Mouse (Mus musculus) small intestine, adult 2 months (tissue): Measurements from ENCODE around the gene Klhl32. TPM values are rescaled to one million over a fixed set of nuclear protein-coding genes. Genes with fewer than 3 reads are reported as not detected.
"Not testable (repeated sequence)": the region's sequence is repeated elsewhere in the genome, so short reads cannot be mapped to it uniquely, and the experiment has no call there.

Experiments used
- H3K27ac ChIP-seq: fragments of 200-500 bp; 2 replicates; pipeline ENCODE4 v1.5.1; 2012; ENCODE audit warnings: low read depth, low read length, control low read depth, inconsistent platforms; ENCODE audit not compliant: insufficient read depth
- H3K27me3 ChIP-seq: fragments of 200-500 bp; 2 replicates; pipeline ENCODE4 v1.6.1; 2012; ENCODE audit warnings: mild to moderate bottlenecking, moderate library complexity, low read length, inconsistent platforms; ENCODE audit not compliant: control insufficient read depth, insufficient read depth
- H3K36me3 ChIP-seq: fragments of 200-500 bp; 2 replicates; pipeline ENCODE4 v1.6.1; 2012; ENCODE audit warnings: mild to moderate bottlenecking, low read length, control low read depth, inconsistent platforms; ENCODE audit not compliant: control insufficient read depth, insufficient read depth
- H3K4me1 ChIP-seq: fragments of 200-500 bp; 2 replicates; pipeline ENCODE4 v1.6.1; 2012; ENCODE audit warnings: low read length, inconsistent platforms, mixed read lengths; ENCODE audit not compliant: control insufficient read depth, insufficient read depth, insufficient read length
- H3K4me3 ChIP-seq: fragments of 200-500 bp; 2 replicates; pipeline ENCODE4 v1.5.1; 2012; ENCODE audit warnings: low read depth, mild to moderate bottlenecking, control low read depth, inconsistent platforms, low read length, moderate library complexity
- CTCF ChIP-seq: fragments of 200-500 bp; IDR thresholded peaks from 2 replicates; pipeline ENCODE4 v1.5.1; 2012; ENCODE audit warnings: low read depth, mild to moderate bottlenecking, control low read depth, inconsistent platforms, low read length, moderate library complexity, mixed read lengths; ENCODE audit not compliant: insufficient replicate concordance, insufficient read length; ENCODE audit errors: extremely low read depth
- POLR2A ChIP-seq: fragments of 200-500 bp; IDR thresholded peaks from 2 replicates; pipeline ENCODE4 v1.6.1; 2012; ENCODE audit warnings: low read depth, mild to moderate bottlenecking, control low read depth, inconsistent platforms, low read length, moderate library complexity
- WGBS: fragments of 180-500 bp; shearing (Covaris S2); methylation state at CpG from one replicate; pipeline ENCODE4 v1.1.7; 2018; 5-methylcytosine and 5-hydroxymethylcytosine counted together
- polyA plus RNA-seq: library from polyadenylated mRNA; depleted of rRNA; stranded (reverse); fragments of >200 nt; gene quantifications from 2 replicates; pipeline ENCODE4 v1.2.3, GENCODE M21; 2012

The Klhl32 gene
- polyA plus RNA-seq, 1 experiment = 0.52 TPM

DNA sequence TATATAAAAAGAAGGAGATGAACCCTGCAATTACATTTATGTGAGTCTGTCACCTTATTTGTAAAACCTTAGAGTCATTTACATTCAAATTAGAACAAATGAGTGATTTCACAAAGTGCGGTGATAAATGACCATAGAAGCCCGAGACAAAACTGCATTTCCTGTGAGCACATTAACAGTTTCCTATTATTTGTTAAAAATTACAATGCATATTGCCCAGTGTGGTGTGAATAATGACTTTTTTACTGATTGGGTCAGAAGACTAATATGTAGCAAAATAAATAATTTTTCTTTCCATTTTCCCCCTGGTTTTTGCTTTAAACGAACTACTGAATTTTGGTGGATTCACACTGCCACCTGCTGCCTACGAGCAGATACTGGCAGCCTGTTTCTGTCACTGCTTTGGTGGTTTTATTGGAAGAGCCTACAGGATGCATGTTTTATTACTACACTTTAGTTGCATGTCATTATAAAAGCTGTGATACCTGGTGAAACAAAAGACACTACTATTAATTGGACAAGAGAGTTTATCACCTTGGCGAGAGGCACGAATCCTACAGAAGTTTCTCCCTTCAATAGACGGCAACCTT lies 152.3 kb downstream of the Klhl32 start:
- Histone ChIP-seq H3K4me1 (no peaks in the 10 kb centered on the region), H3K4me3 (no peak overlapping the region), H3K27ac (no peak overlapping the region), H3K27me3 (no peaks in the 10 kb centered on the region), H3K36me3 (no peaks in the 10 kb centered on the region)
- 64% methylated on average over 7 of the region's 7 CpGs for WGBS
- no peak for TF ChIP-seq CTCF
- no peak for TF ChIP-seq POLR2A

DNA sequence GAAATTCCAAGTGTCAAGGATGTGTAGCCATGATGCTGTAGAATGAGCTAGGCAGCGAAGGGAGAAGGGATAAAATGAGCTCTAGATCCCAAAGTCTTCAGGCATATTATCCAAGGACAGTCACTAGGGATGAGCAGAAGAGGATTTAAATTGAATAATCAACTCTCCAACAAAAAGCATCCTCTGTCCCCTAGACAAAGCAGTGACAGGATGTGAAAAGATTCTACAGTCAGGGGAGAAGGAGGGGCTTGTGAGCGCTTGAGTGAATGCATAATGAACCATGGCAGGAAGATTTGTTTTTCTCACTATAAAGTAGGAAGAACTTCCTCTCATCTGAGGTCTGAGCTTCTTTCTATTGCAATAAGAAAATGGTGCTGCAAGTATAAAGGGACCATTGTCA lies 170.8 kb downstream of the Klhl32 start:
- Histone ChIP-seq H3K27me3 (no peaks in the 10 kb centered on the region), H3K27ac (no peak overlapping the region), H3K4me3 (no peak overlapping the region), H3K4me1 (no peaks in the 10 kb centered on the region), H3K36me3 (no peaks in the 10 kb centered on the region)
- WGBS = 82% methylated on average over 2 of the region's 2 CpGs
- no peak for TF ChIP-seq CTCF
- no peak for TF ChIP-seq POLR2A

DNA sequence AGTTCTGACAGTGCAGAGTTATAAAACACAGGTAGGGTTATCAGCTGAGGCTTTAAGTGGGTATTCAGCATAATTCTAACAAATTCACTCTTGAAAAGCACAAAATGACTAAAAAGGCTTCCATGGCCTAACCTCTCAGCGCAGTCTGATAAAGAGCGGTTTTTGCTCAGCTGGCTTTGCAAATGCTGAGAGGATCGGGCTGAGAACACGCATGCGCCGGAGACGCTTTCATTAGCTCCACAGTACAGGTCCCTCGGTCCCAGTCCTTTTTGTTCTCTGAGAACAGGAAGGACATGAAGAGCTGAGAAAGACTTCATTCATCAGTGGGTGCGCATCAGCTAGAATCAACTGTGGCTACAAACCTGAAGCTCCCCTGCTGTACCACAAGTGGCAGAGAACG lies 180.9 kb downstream of the Klhl32 start:
- Histone ChIP-seq H3K27ac (no peak overlapping the region), H3K27me3 (no peaks in the 10 kb centered on the region), H3K4me3 (no peak overlapping the region), H3K36me3 (no peaks in the 10 kb centered on the region), H3K4me1 (no peaks in the 10 kb centered on the region)
- TF ChIP-seq POLR2A = no peak
- TF ChIP-seq CTCF = no peak
- 90% methylated on average over 10 of the region's 10 CpGs for WGBS

DNA sequence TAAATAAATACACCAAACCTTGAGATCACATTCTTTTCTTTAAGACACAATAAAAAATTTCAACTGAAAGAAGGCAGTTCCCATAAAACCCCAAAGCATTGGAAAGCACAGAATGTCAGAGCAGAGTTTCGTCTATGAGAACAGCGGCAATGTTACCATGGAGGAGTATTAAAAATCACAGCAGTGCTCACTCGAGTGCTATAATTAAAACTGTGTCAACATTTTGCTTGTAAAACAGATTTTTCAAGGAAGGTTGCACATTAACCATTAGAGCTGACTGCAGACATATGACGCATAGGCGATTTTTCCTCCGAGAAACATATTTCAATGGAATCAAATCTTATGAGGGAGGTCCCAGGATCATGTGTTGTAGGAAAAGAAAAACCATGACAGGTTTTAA lies 191.7 kb downstream of the Klhl32 start:
- Histone ChIP-seq H3K27ac (no peak overlapping the region), H3K4me3 (no peak overlapping the region), H3K27me3 (no peaks in the 10 kb centered on the region), H3K36me3 (no peaks in the 10 kb centered on the region), H3K4me1 (no peaks in the 10 kb centered on the region)
- WGBS = 81% methylated on average over 6 of the region's 6 CpGs
- TF ChIP-seq POLR2A = no peak
- TF ChIP-seq CTCF = no peak

- not testable (repeated sequence) for H3K27me3 ChIP-seq, H3K27ac ChIP-seq, H3K4me3 ChIP-seq, H3K4me1 ChIP-seq, H3K36me3 ChIP-seq
- 81% methylated on average over 7 of the region's 8 CpGs for WGBS
Observed at GRCm38 (mm10) chr4:24644735-24645134, 206.2 kb downstream of the Klhl32 start.

- Histone ChIP-seq H3K27me3 (no peaks in the 10 kb centered on the region), H3K4me1 (no peaks in the 10 kb centered on the region), H3K36me3 (no peaks in the 10 kb centered on the region), H3K4me3 (no peak overlapping the region), H3K27ac (no peak overlapping the region)
- TF ChIP-seq CTCF = no peak
- no peak for TF ChIP-seq POLR2A
- 76% methylated on average over 2 of the region's 2 CpGs for WGBS
Observed at GRCm38 (mm10) chr4:24642306-24642705, 208.6 kb downstream of the Klhl32 start.

DNA sequence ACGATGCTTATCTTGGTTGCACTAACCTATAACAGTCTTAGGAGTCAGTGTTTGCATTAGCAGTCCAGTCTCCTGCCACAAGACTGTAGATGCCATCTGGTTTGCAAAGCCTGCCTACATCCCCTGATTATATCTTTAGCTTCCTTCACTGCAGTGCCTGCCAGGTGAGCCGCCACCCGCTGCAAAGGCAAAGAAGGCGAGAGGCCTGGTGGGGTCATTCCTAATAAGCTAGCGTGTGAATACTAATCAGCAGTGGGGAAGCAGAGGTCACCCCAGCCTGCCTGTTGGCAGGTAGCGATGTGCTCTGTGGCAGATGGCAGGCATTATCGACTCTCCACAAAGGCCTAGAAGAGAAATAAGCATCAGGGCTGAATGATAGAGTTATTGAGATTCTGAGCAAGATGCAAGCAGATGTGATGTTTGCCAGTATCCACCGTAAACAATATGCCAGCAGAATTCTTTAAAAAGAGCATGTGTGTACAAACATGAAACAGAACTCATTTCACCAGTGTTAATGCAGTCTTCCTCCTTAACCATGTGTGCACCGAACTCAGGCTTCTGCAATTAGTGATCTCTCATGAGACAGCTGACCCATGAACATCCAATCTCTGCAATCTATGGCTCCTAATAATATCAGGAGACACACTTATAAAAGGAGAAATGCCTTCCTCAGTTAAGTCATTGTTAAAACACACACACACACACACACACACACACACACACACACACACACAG lies 219.6 kb downstream of the Klhl32 start:
- Histone ChIP-seq H3K27me3 (no peaks in the 10 kb centered on the region), H3K36me3 (no peaks in the 10 kb centered on the region), H3K27ac (no peak overlapping the region), H3K4me3 (no peak overlapping the region), H3K4me1 (no peaks in the 10 kb centered on the region)
- no peak for TF ChIP-seq CTCF
- TF ChIP-seq POLR2A = no peak
- 69% methylated on average over 9 of the region's 9 CpGs for WGBS
